Mouse (Mus musculus) adrenal gland, adult 8-10 months (tissue): Measurements from ENCODE around the gene Olfr364-ps1. TPM values are rescaled to one million over a fixed set of nuclear protein-coding genes. Genes with fewer than 3 reads are reported as not detected.

Experiments used
- DNase-seq: peaks from one replicate; pipeline ENCODE4 v3.0.0; 2022
- total RNA-seq, 4 experiments: library from RNA; stranded (reverse); gene quantifications; 2 replicates each; pipeline ENCODE4 v1.2.4; 2022

Gene Olfr364-ps1
- total RNA-seq, result not detected

DNA sequence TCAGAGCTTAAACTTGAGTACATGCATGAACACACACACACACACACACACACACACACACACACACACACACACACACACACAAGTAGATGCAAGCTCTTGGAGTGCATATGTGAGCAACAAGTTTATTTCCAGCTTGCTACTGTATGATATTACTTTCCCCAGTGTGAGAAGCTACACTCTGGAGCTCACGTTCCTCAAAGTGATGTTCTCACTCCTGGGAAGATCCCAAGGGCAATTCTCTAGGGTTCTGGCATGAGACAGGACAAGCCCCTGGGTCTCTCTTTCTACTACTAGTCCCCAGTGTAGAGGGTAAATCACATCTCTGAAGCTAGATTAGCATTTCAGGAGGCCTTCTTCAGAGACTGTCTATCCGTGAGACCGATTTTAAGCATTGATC lies at the start of gene Olfr364-ps1:
Olfr364-ps1 (plus strand) TSS at position 301 of the 400 bp plus-strand sequence.
- no peak for DNase-seq

DNA sequence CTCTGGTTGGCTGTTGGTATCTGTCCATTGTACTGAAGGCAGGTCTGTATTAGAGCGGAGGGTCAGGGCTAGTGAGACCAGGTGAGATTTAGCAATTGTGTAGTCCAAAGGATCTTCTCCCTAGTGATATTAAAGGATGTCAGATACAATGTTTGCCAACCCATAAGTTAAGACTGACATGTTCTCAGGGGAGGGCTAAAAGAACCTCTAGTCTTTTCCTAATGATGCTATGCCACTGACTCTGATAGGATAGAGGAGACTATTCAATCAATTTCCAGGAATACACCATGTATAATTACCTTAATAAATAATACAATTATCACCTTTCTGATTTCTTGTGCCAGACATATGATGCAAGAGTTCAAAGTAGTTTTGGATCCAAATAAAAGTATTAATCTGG lies 21.3 kb upstream of the Olfr364-ps1 start, which contains the start of gene Olfr362:
Olfr362 (minus strand) TSS at position 101 of the 400 bp plus-strand sequence.
- DNase-seq, result no peak

DNA sequence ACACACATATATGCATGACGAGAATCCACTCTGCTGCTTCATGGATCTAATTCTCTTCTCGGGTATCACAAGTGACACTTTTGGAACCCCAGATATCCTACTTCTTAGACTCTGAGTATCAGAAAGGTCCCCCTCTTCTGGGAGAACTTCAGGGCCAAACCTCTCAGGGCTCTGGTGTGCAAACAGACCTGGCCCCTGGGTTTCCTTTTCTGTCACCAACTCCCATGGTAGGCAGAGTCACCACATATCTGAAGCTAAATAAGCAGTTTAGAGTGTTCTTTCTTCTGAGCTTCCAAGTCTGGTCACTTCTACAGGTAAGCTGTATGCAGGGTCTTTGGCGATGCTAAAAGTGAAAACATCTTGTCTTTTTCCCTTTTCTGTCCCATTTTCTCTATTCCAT lies 48.8 kb downstream of the Olfr364-ps1 start, which contains the start of gene Olfr365:
Olfr365 (plus strand) TSS at position 301 of the 400 bp plus-strand sequence.
- no peak for DNase-seq

Other genes starting within 250 kb of the Olfr364-ps1 start
- gene Olfr353, start 246.4 kb upstream of the Olfr364-ps1 start, total RNA-seq, result not detected
- gene Olfr354, start 233.6 kb upstream of the Olfr364-ps1 start, total RNA-seq, result not detected
- gene Olfr355, start 210.4 kb upstream of the Olfr364-ps1 start, total RNA-seq, result not detected
- gene Olfr356, start 202.2 kb upstream of the Olfr364-ps1 start, total RNA-seq, result not detected
- gene Olfr357, start 145.5 kb upstream of the Olfr364-ps1 start, total RNA-seq, result not detected
- gene Olfr358, start 130.0 kb upstream of the Olfr364-ps1 start, total RNA-seq, result not detected
- not detected for gene Olfr360, start 73.6 kb upstream of the Olfr364-ps1 start, total RNA-seq
- gene Olfr361, start 50.0 kb upstream of the Olfr364-ps1 start, total RNA-seq, result not detected
- not detected for gene Olfr362, start 21.4 kb upstream of the Olfr364-ps1 start, total RNA-seq
- under 1 TPM in 2 of 4 experiments, not detected in 2; 0.06 to 0.11 TPM for gene Olfr365, start 48.9 kb downstream of the Olfr364-ps1 start, total RNA-seq
- gene Olfr366, start 72.3 kb downstream of the Olfr364-ps1 start, total RNA-seq, result not detected
- not detected for gene Olfr368, start 187.2 kb downstream of the Olfr364-ps1 start, total RNA-seq
- gene Pdcl, start 220.0 kb downstream of the Olfr364-ps1 start, total RNA-seq, result 10 to 100 TPM; 37.8 to 63.8 (median 42.1) TPM